In genomic region chr9:108450292-108451169, GRCm38 (mm10) we compare ENCODE assay signal across 8 mouse cellular contexts. TPM values are rescaled to one million over a fixed set of nuclear protein-coding genes. Genes with fewer than 3 reads are reported as not detected.
DNase-seq lines count a peak whose midpoint lies in the region; ATAC-seq and TF ChIP-seq lines count a peak whose summit lies in the region.

No protein-coding gene starts in this region.

- H3K27me3 ChIP-seq in limb, embryonic 14.5 days (ENCODE audit: control insufficient read depth, insufficient read depth, low read length): no peaks in the 10 kb centered on the region
- peaks cover 5% of the 10 kb centered on the region for H3K27me3 ChIP-seq in myocyte (ENCODE audit: control insufficient read depth, insufficient read depth, insufficient read length)

- 63% methylated on average over 21 of the region's 21 CpGs for WGBS in limb, embryonic 14.5 days

- H3K27ac ChIP-seq in gastrocnemius, adult 2 months: peak overlapping the region; percentile 31; the same call in 1 of the 2 replicates
- peak overlapping the region; percentile 21 for H3K27ac ChIP-seq in limb, embryonic 14.5 days (replicated peaks; ENCODE audit: low read depth, low read length)

- H3ac ChIP-seq in myocyte (ENCODE audit: control insufficient read depth, insufficient read length): no peak overlapping the region

- intact Hi-C loops in gastrocnemius, adult 2 months (cut with DNase I): loop anchor here (10.0 kb wide), 1 partner anchor 66 kb away; no protein-coding TSS in a partner anchor

- H3K9me3 ChIP-seq in limb, embryonic 14.5 days (ENCODE audit: control insufficient read depth, low read length): no peaks in the 10 kb centered on the region

- no peak for TF ChIP-seq POLR2A in limb, embryonic 14.5 days (IDR thresholded peaks at IDR 0.05; ENCODE audit: borderline replicate concordance, extremely low read depth, insufficient read depth, insufficient read length)
- no peak for TF ChIP-seq POLR2A in myocyte (IDR thresholded peaks at IDR 0.05; ENCODE audit: insufficient read length, low read depth)

- DNase-seq in gastrocnemius, adult 2 months: no peak
- DNase-seq in gastrocnemius, adult 8-10 months (ENCODE audit: low spot score in 2 of 2): no peak
- peak; percentile 75 for DNase-seq in embryo, embryonic 11 days
- peak; percentile 88 for DNase-seq in heart, postnatal 4 days
- DNase-seq in limb, embryonic 14.5 days (ENCODE audit: low spot score): peak; percentile 84
- DNase-seq in ovary, adult 18-20 months (ENCODE audit: low spot score): no peak

- no peak overlapping the region for H3K4me3 ChIP-seq in gastrocnemius, adult 2 months
- H3K4me3 ChIP-seq in limb, embryonic 14.5 days (replicated peaks; ENCODE audit: low read length): peak overlapping the region; percentile 61
- H3K4me3 ChIP-seq in myocyte: no peak overlapping the region

- TF ChIP-seq CTCF in gastrocnemius, adult 2 months (IDR thresholded peaks at IDR 0.05): no peak

- H3K4me1 ChIP-seq in limb, embryonic 14.5 days (ENCODE audit: control insufficient read depth, insufficient read depth, low read length): peaks cover 33% of the 10 kb centered on the region

- H3K9ac ChIP-seq in limb, embryonic 14.5 days (ENCODE audit: low read depth, low read length, severe bottlenecking): 0 out of 2 replicates have a peak overlapping the region, but pooled peaks have one; percentile 14

- H3K79me2 ChIP-seq in myocyte (ENCODE audit: control insufficient read depth, insufficient read depth): no peaks in the 10 kb centered on the region

- H3K4me2 ChIP-seq in limb, embryonic 14.5 days (replicated peaks; ENCODE audit: low read depth, low read length, severe bottlenecking): peak overlapping the region; percentile 76
- H3K4me2 ChIP-seq in myocyte (ENCODE audit: low read depth): no peak overlapping the region

- peaks cover 18% of the 10 kb centered on the region for H3K36me3 ChIP-seq in limb, embryonic 14.5 days (ENCODE audit: control insufficient read depth, insufficient read depth, low read length)
- H3K36me3 ChIP-seq in myocyte (ENCODE audit: control insufficient read depth, insufficient read depth): no peaks in the 10 kb centered on the region

- ATAC-seq in limb, embryonic 14.5 days (ENCODE audit: low FRiP score, low read depth): peak; percentile 23
- ATAC-seq in monocyte, adult 5-6 weeks (replicated peaks; ENCODE audit: insufficient number of reproducible peaks, low FRiP score, low TSS enrichment, poor library complexity, severe bottlenecking): no peak

TF ChIP-seq in myocyte, 11 proteins besides CTCF, POLR2A, EP300 and RAD21:
- no peak for TF ChIP-seq REST (IDR thresholded peaks at IDR 0.05; ENCODE audit: insufficient read depth, insufficient read length)
- TF ChIP-seq E2F4 (IDR thresholded peaks at IDR 0.05; ENCODE audit: insufficient read depth): no peak
- peak in 2 of 3 experiments; percentile 40 to 75 for TF ChIP-seq MYOD1 (IDR thresholded peaks at IDR 0.05; ENCODE audit: control insufficient read depth in 1 of 3, insufficient read length in 2 of 3, low read depth in 2 of 3)
- TF ChIP-seq USF1 (IDR thresholded peaks at IDR 0.05; ENCODE audit: low read depth): no peak
- TF ChIP-seq MYOG (IDR thresholded peaks at IDR 0.05; ENCODE audit: control insufficient read depth in 1 of 3, insufficient read depth in 1 of 3, insufficient read length in 2 of 3, low read depth in 2 of 3): peak in 2 of 3 experiments; percentile 35 to 67
- TF ChIP-seq POLR2AphosphoS2 (IDR thresholded peaks at IDR 0.05; ENCODE audit: insufficient read length, low read depth): no peak
- no peak for TF ChIP-seq TCF12 (IDR thresholded peaks at IDR 0.05; ENCODE audit: insufficient read depth, poor library complexity, severe bottlenecking)
- TF ChIP-seq SRF (IDR thresholded peaks at IDR 0.05; ENCODE audit: control insufficient read depth, insufficient read length, low read depth): no peak
- no peak for TF ChIP-seq MAX (IDR thresholded peaks at IDR 0.05; ENCODE audit: low read depth)
- TF ChIP-seq CEBPB (IDR thresholded peaks at IDR 0.05; ENCODE audit: insufficient read depth, poor library complexity, severe bottlenecking): no peak

RNA-seq across cellular contexts. Expression of gene Ccdc71, which starts 9.8 kb away (rescaled TPM):
- total RNA-seq in gastrocnemius, adult 2 months (2021): 10 to 100 TPM; 15.0 to 17.7 TPM
- total RNA-seq in gastrocnemius, adult 8-10 months (2022): 10 to 100 TPM; 13.8 to 21.0 (median 16.3) TPM
- total RNA-seq in heart, postnatal 4 days (2021): 10 to 100 TPM; 27.0 to 28.4 TPM
- 29.2 and 34.4 TPM in 2 replicates for polyA plus RNA-seq in limb, embryonic 14.5 days (2012; rRNA removed)
- polyA plus RNA-seq in limb, embryonic 14.5 days (2014; fragmentation: Nextera tagmentation; extraction: Ambion mirVana): 45.4 and 49.8 TPM in 2 replicates
- polyA plus RNA-seq in myocyte (2012; fragmentation: generic; extraction: Trizol): 30.4 TPM
- 12.6 to 19.5 TPM (median 14.1 TPM) in 3 replicates for total RNA-seq in monocyte, adult 5-6 weeks (2017)

RNA-seq across cellular contexts. Expression of gene Klhdc8b, which starts 10.8 kb away (rescaled TPM):
- total RNA-seq in gastrocnemius, adult 2 months (2021): 1 to 10 TPM; 1.7 to 2.5 TPM
- 1 to 10 TPM; 1.3 to 2.7 (median 2.2) TPM for total RNA-seq in gastrocnemius, adult 8-10 months (2022)
- 10 to 100 TPM; 43.9 to 45.6 TPM for total RNA-seq in heart, postnatal 4 days (2021)
- polyA plus RNA-seq in limb, embryonic 14.5 days (2012; rRNA removed): 43.1 and 60.6 TPM in 2 replicates
- polyA plus RNA-seq in limb, embryonic 14.5 days (2014; fragmentation: Nextera tagmentation; extraction: Ambion mirVana): 27.7 and 32.2 TPM in 2 replicates
- 3.7 TPM for polyA plus RNA-seq in myocyte (2012; fragmentation: generic; extraction: Trizol)
- 0.48 to 0.97 TPM in 2 of 3 replicates, not detected in the other for total RNA-seq in monocyte, adult 5-6 weeks (2017)

RNA-seq across cellular contexts. Expression of gene BC048562, which starts 14.2 kb away (rescaled TPM):
- not detected for total RNA-seq in gastrocnemius, adult 2 months (2021)
- total RNA-seq in gastrocnemius, adult 8-10 months (2022): not detected
- not detected for total RNA-seq in heart, postnatal 4 days (2021)
- polyA plus RNA-seq in limb, embryonic 14.5 days (2012; rRNA removed): not detected in 2 replicates
- polyA plus RNA-seq in limb, embryonic 14.5 days (2014; fragmentation: Nextera tagmentation; extraction: Ambion mirVana): not detected in 2 replicates
- polyA plus RNA-seq in myocyte (2012; fragmentation: generic; extraction: Trizol): not detected
- not detected in 3 replicates for total RNA-seq in monocyte, adult 5-6 weeks (2017)

RNA-seq across cellular contexts. Expression of gene Ccdc36, which starts 22.2 kb away (rescaled TPM):
- total RNA-seq in gastrocnemius, adult 2 months (2021): not detected
- not detected for total RNA-seq in gastrocnemius, adult 8-10 months (2022)
- total RNA-seq in heart, postnatal 4 days (2021): under 1 TPM; 0.10 to 0.11 TPM
- 1.5 and 2.2 TPM in 2 replicates for polyA plus RNA-seq in limb, embryonic 14.5 days (2012; rRNA removed)
- polyA plus RNA-seq in limb, embryonic 14.5 days (2014; fragmentation: Nextera tagmentation; extraction: Ambion mirVana): 1.3 and 1.7 TPM in 2 replicates
- not detected for polyA plus RNA-seq in myocyte (2012; fragmentation: generic; extraction: Trizol)
- not detected in 3 replicates for total RNA-seq in monocyte, adult 5-6 weeks (2017)

RNA-seq across cellular contexts. Expression of gene Lamb2, which starts 29.0 kb away (rescaled TPM):
- 100 to 1,000 TPM; 104 to 171 TPM for total RNA-seq in gastrocnemius, adult 2 months (2021)
- total RNA-seq in gastrocnemius, adult 8-10 months (2022): 100 to 1,000 TPM; 112 to 139 (median 128) TPM
- 100 to 1,000 TPM; 217 to 229 TPM for total RNA-seq in heart, postnatal 4 days (2021)
- 214 and 236 TPM in 2 replicates for polyA plus RNA-seq in limb, embryonic 14.5 days (2012; rRNA removed)
- polyA plus RNA-seq in limb, embryonic 14.5 days (2014; fragmentation: Nextera tagmentation; extraction: Ambion mirVana): 59.0 and 69.4 TPM in 2 replicates
- 61.6 TPM for polyA plus RNA-seq in myocyte (2012; fragmentation: generic; extraction: Trizol)
- not detected in 3 replicates for total RNA-seq in monocyte, adult 5-6 weeks (2017)

Comparison
In these comparisons a context has a peak if more than half of its experiments do, and no peak if none do; other contexts are left out.
1. DNase-seq: peak in embryo, embryonic 11 days (single experiment), heart, postnatal 4 days (single experiment) and limb, embryonic 14.5 days (single experiment); none in gastrocnemius, adult 2 months (single experiment), gastrocnemius, adult 8-10 months (0 of 2) and ovary, adult 18-20 months (single experiment).
2. RNA of gene Klhdc8b, which starts 10.8 kb away (total RNA-seq): 43.9 to 45.6 TPM in heart, postnatal 4 days; 1.3 to 2.7 TPM in gastrocnemius, adult 8-10 months, 1.7 to 2.5 TPM in gastrocnemius, adult 2 months and 0.48 to 0.97 TPM in monocyte, adult 5-6 weeks; every median in the first group is over 10 times any median in the second.